Mouse (Mus musculus) splenic B cell, adult 2 months (primary cell): Measurements from ENCODE around the gene Dnm3.

Experiments
- DNase-seq: peaks from one replicate; pipeline ENCODE4 v3.0.0-alpha.2; 2011; ENCODE audit warnings: low read depth, low spot score
- H3K27me3 ChIP-seq: 2 replicates; pipeline ENCODE4 v1.6.1; 2012; ENCODE audit warnings: mild to moderate bottlenecking, low read length, moderate library complexity, mixed read lengths; ENCODE audit not compliant: control insufficient read depth, poor library complexity, insufficient read depth, severe bottlenecking
- H3K36me3 ChIP-seq: 2 replicates; pipeline ENCODE4 v1.6.1; 2012; ENCODE audit warnings: mild to moderate bottlenecking, low read length, moderate library complexity, mixed read lengths; ENCODE audit not compliant: control insufficient read depth, poor library complexity, insufficient read depth, severe bottlenecking

The Dnm3 gene

GRCm38 (mm10) chr1:161968589-161969407 is 509.0 kb downstream of the Dnm3 start, which contains the start of gene Pigc:
TSS of gene Pigc (plus strand) at chr1:161969186.
- peak; percentile 85 for DNase-seq
- no peaks in the 10 kb centered on the region for H3K36me3 ChIP-seq
- no peaks in the 10 kb centered on the region for H3K27me3 ChIP-seq

- no peak for DNase-seq
- no peaks in the 10 kb centered on the region for H3K36me3 ChIP-seq
- no peaks in the 10 kb centered on the region for H3K27me3 ChIP-seq
These were observed 509.9 kb downstream of the Dnm3 start for GRCm38 (mm10) chr1:161967936-161968335.

- no peaks in the 10 kb centered on the region for H3K36me3 ChIP-seq
- H3K27me3 ChIP-seq, result no peaks in the 10 kb centered on the region
- DNase-seq, result peak; percentile 73
These were observed 515.1 kb downstream of the Dnm3 start for GRCm38 (mm10) chr1:161962465-161963377.

- Histone ChIP-seq H3K36me3 (no peaks in the 10 kb centered on the region), H3K27me3 (no peaks in the 10 kb centered on the region)
- no peak for DNase-seq
These were observed 519.6 kb downstream of the Dnm3 start for GRCm38 (mm10) chr1:161957964-161958950.

GRCm38 (mm10) chr1:161955846-161956245 is 522.0 kb downstream of the Dnm3 start:
- no peaks in the 10 kb centered on the region for H3K36me3 ChIP-seq
- H3K27me3 ChIP-seq, result no peaks in the 10 kb centered on the region
- no peak for DNase-seq

GRCm38 (mm10) chr1:161952599-161952998 is 525.2 kb downstream of the Dnm3 start:
- Histone ChIP-seq H3K36me3 (no peaks in the 10 kb centered on the region), H3K27me3 (no peaks in the 10 kb centered on the region)
- DNase-seq, result no peak

GRCm38 (mm10) chr1:161951009-161951779 is 526.6 kb downstream of the Dnm3 start:
- DNase-seq, result no peak
- no peaks in the 10 kb centered on the region for H3K27me3 ChIP-seq
- no peaks in the 10 kb centered on the region for H3K36me3 ChIP-seq

GRCm38 (mm10) chr1:161942082-161942481 is 535.8 kb downstream of the Dnm3 start:
- DNase-seq, result no peak
- Histone ChIP-seq H3K36me3 (no peaks in the 10 kb centered on the region), H3K27me3 (no peaks in the 10 kb centered on the region)
